Mouse (Mus musculus) bone marrow, adult 2 months (tissue): ENCODE results near the gene Syt11. TPM values are rescaled to one million over a fixed set of nuclear protein-coding genes. Genes with fewer than 3 reads are reported as not detected.

ENCODE experiments used
- H3K27ac ChIP-seq: fragments of 200-500 bp; 2 replicates; pipeline ENCODE4 v1.5.1; 2012; ENCODE audit warnings: low read depth, mild to moderate bottlenecking, control low read depth, inconsistent platforms, low read length; ENCODE audit not compliant: control insufficient read depth, poor library complexity, insufficient read depth
- H3K4me1 ChIP-seq: fragments of 200-500 bp; 2 replicates; pipeline ENCODE4 v1.6.1; 2011; ENCODE audit warnings: low read length; ENCODE audit not compliant: control insufficient read depth, insufficient read depth
- H3K4me3 ChIP-seq: fragments of 200-500 bp; replicated peaks from 2 replicates; pipeline ENCODE3; 2011; ENCODE audit warnings: mild to moderate bottlenecking, low read depth, low read length, control low read depth; ENCODE audit not compliant: control insufficient read depth
- CTCF ChIP-seq: fragments of 200-500 bp; IDR thresholded peaks from 2 replicates; pipeline ENCODE4 v1.5.1; 2011; ENCODE audit warnings: low read length, control low read depth; ENCODE audit not compliant: control insufficient read depth, insufficient read depth
- POLR2A ChIP-seq: fragments of 200-500 bp; IDR thresholded peaks from 2 replicates; pipeline ENCODE4 v1.6.1; 2011; ENCODE audit warnings: low read depth, mild to moderate bottlenecking, control low read depth, low read length, borderline replicate concordance; ENCODE audit not compliant: control insufficient read depth
- WGBS: fragments of 180-500 bp; shearing (Covaris S2); methylation state at CpG from one replicate; pipeline ENCODE4 v1.1.7; 2018; 5-methylcytosine and 5-hydroxymethylcytosine counted together
- polyA plus RNA-seq: library from polyadenylated mRNA; stranded (reverse); fragments of >200 nt; gene quantifications from 2 replicates; pipeline ENCODE4 v1.2.4, GENCODE M21; 2011; ENCODE audit warnings: low replicate concordance; ENCODE audit not compliant: missing spikeins, insufficient read depth, insufficient read length

Syt11 gene
- polyA plus RNA-seq, 1 experiment = 5.5 TPM

DNA sequence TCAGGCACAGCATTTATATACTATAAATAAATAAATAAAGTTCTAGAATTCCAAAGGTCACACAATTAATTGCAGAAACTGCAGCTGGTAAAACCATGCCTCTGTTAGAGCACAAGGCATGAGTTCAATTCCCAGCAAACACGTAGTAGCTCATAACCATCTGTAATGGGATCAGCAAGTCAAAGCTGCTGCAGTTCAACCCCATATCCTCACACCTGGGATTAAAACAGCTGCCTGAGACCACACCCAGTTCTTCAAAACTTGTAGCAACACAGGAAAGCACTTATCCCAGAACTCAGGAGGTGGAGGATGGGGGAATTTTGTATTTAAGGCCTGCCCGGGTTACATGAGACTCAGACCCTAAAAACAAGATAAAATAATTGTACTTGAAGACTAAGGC lies 60.2 kb downstream of the Syt11 start:
- TF ChIP-seq POLR2A (no peak), CTCF (no peak)
- H3K4me3 ChIP-seq = no peak overlapping the region
- WGBS = 74% methylated on average over 2 of the region's 2 CpGs
- H3K27ac ChIP-seq = no peak overlapping the region
- no peaks in the 10 kb centered on the region; the same call in 1 of the 2 replicates for H3K4me1 ChIP-seq

DNA sequence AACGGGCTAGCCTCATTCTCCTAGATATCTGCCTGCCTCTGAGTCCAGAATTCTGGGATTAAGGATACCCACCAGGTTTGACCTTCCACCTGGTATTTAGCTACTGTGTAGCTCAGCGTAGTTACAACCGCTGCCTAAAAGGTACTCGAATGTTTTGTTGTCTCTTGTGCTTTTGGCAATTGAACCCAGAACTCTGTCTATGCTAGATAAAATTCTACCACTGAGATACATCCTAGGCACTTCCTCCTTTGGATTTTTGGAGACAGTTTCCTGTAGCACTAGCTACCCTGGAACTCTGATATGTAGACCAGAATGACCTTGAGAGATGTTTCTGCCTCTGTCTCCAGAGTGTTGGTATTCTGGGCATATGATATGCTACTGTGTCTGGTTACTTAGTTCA lies 61.3 kb downstream of the Syt11 start:
- no peak overlapping the region for H3K27ac ChIP-seq
- TF ChIP-seq CTCF = no peak
- no peak for TF ChIP-seq POLR2A
- 87% methylated on average over 4 of the region's 4 CpGs for WGBS
- H3K4me3 ChIP-seq = no peak overlapping the region
- H3K4me1 ChIP-seq = no peaks in the 10 kb centered on the region; the same call in 1 of the 2 replicates

DNA sequence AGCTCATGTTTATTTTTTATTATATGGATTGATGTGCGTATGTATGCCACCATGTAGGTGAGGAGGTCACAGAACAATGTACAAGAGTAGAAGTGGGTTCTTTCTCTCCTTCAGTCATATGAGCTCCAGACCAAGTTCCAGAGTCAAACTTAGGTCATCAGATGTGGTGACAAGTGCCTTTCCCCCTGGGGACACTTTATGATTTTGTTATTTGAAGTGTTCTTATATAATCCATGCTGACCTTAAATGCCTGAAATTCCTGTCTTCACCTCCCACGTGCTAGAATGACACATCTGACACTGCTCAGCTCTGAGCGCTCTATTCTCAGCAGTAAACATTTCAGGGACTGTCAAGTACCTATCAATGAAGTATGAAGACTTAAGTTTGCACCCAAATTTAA lies 73.7 kb downstream of the Syt11 start:
- H3K27ac ChIP-seq = no peak overlapping the region
- H3K4me1 ChIP-seq = no peaks in the 10 kb centered on the region
- TF ChIP-seq POLR2A (no peak), CTCF (no peak)
- 94% methylated on average over 3 of the region's 3 CpGs for WGBS
- no peak overlapping the region for H3K4me3 ChIP-seq

DNA sequence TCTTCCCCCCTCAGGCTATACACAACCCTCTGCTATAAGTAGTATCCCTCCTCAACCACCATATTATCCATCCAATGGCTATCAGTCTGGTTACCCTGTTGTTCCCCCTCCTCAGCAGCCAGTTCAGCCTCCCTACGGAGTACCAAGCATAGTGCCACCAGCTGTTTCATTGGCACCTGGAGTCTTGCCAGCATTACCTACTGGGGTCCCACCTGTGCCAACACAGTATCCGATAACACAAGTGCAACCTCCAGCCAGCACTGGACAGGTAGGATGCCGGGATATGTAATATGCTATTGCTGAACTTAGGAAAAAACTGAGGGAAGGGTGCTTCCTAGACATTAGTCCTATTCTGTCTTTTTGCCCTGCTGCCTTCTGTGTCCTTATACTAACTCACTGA lies 74.7 kb downstream of the Syt11 start:
- no peaks in the 10 kb centered on the region for H3K4me1 ChIP-seq
- H3K27ac ChIP-seq = no peak overlapping the region
- TF ChIP-seq POLR2A (no peak), CTCF (no peak)
- 92% methylated on average over 3 of the region's 3 CpGs for WGBS
- no peak overlapping the region for H3K4me3 ChIP-seq

DNA sequence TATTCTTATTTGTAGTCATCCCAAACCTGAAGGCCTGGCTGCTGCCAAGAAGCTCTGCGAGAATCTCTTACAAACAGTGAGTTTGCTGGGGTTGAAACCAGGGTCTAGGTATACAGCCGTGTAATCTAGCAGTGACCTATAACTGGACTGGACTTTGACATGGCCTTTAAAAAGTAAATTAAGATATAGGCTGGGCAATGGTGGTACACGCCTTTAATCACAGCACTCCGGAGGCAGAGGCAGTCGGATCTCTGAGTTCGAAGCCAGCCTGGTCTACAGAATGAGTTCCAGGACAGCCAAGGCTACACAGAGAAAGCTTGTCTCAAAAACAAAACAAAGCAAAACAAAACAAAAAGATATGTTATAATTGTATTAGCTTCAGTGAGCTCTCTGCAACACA lies 76.1 kb downstream of the Syt11 start:
- TF ChIP-seq CTCF (no peak), POLR2A (no peak)
- Histone ChIP-seq H3K4me1 (no peaks in the 10 kb centered on the region), H3K27ac (no peak overlapping the region), H3K4me3 (no peak overlapping the region)
- WGBS = 90% methylated on average over 6 of the region's 6 CpGs

DNA sequence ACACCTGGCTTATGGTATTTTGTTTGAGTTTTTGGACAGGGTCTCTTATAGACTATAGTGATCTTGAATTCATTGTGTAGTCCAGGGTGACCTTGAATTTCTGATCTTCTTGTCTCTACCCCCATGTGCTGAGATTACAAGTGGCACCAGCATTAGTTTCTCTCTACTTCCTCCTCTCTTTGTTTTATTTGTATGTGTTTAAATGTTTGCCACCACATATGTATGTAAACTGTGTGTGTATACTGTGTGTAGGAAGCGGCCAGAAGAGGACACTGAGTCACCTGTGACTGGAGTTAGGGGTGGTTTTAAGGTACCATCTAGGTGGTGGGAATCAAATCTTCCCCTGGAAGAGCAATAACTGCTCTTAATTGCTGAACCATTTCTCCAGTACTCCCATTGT lies 76.9 kb downstream of the Syt11 start:
- WGBS = 86% methylated on average over 1 of the region's 1 CpGs
- Histone ChIP-seq H3K4me3 (no peak overlapping the region), H3K4me1 (no peaks in the 10 kb centered on the region), H3K27ac (no peak overlapping the region)
- no peak for TF ChIP-seq CTCF
- no peak for TF ChIP-seq POLR2A

DNA sequence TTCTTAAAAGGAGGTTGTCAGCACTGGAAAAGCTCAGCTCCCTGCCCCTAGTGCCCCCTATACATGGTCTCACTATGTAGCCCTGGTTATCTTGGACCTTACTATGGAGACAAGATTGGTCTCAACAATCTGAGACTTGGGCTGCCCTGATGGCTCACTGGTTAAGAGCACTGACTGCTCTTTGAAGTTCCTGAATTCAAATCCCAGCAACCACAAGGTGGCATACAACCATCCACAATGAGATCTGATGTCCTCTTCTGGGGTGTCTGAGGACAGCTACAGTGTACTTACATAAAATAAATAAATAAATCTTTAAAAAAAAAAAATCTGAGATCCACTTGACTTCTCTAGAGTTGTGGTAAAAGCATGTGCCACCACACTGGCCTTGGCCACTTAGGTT lies 79.4 kb downstream of the Syt11 start:
- no peak overlapping the region for H3K4me3 ChIP-seq
- no peak overlapping the region for H3K27ac ChIP-seq
- TF ChIP-seq POLR2A (no peak), CTCF (no peak)
- no peaks in the 10 kb centered on the region for H3K4me1 ChIP-seq

Other genes with a start within 250 kb of the Syt11 start
- gene Mex3a, start 242.8 kb downstream of the Syt11 start, polyA plus RNA-seq = 0.77 and 2.2 TPM in 2 replicates
- 1.4 TPM in 1 of 2 replicates, not detected in the other for gene Rab25, start 226.9 kb downstream of the Syt11 start, polyA plus RNA-seq
- 82.9 and 126 TPM in 2 replicates for gene Lamtor2, start 222.1 kb downstream of the Syt11 start, polyA plus RNA-seq
- gene Ubqln4, start 221.4 kb downstream of the Syt11 start, polyA plus RNA-seq = 20.9 and 25.2 TPM in 2 replicates
- 46.1 and 84.8 TPM in 2 replicates for gene Ssr2, start 199.3 kb downstream of the Syt11 start, polyA plus RNA-seq
- gene Arhgef2, start 169.2 kb downstream of the Syt11 start, polyA plus RNA-seq = 39.3 and 96.1 TPM in 2 replicates
- not detected in 2 replicates for gene Rxfp4, start 122.0 kb downstream of the Syt11 start, polyA plus RNA-seq
- 23.2 and 37.6 TPM in 2 replicates for gene Khdc4, start 89.4 kb downstream of the Syt11 start, polyA plus RNA-seq
- 43.6 and 61.7 TPM in 2 replicates for gene Rit1, start 58.3 kb downstream of the Syt11 start, polyA plus RNA-seq
- gene Gon4l, start 60.1 kb upstream of the Syt11 start, polyA plus RNA-seq = 21.0 and 33.1 TPM in 2 replicates
- 5.5 and 13.7 TPM in 2 replicates for gene Msto1, start 138.8 kb upstream of the Syt11 start, polyA plus RNA-seq
- gene Ash1l, start 175.5 kb upstream of the Syt11 start, polyA plus RNA-seq = 9.8 and 18.8 TPM in 2 replicates
- gene Dap3, start 176.0 kb upstream of the Syt11 start, polyA plus RNA-seq = 97.2 and 175 TPM in 2 replicates